Mouse (Mus musculus) brain, adult 2 months (tissue): ENCODE results near the gene Bbs9.

ENCODE experiments used
- DNase-seq: peaks from one replicate; pipeline ENCODE4 v3.0.0; 2011; ENCODE audit warnings: low read depth, low spot score

Bbs9 gene

GRCm38 (mm10) chr9:22468170-22468898 is 7.2 kb upstream of the Bbs9 start:
- DNase-seq = peak; percentile 88

- DNase-seq = no peak
Measured at GRCm38 (mm10) chr9:22468899-22469259, 6.6 kb upstream of the Bbs9 start.

GRCm38 (mm10) chr9:22469643-22470042 is 5.9 kb upstream of the Bbs9 start, which contains the start of gene Rp9:
Gene Rp9, minus strand, starts transcription at chr9:22469743.
- DNase-seq = no peak

GRCm38 (mm10) chr9:22476265-22476664 is 750 bp downstream of the Bbs9 start:
- peak; percentile 68 for DNase-seq

GRCm38 (mm10) chr9:22478946-22479345 is 3.4 kb downstream of the Bbs9 start:
- DNase-seq = no peak

GRCm38 (mm10) chr9:22483866-22484561 is 8.5 kb downstream of the Bbs9 start:
- peak; percentile 58 for DNase-seq

GRCm38 (mm10) chr9:22484562-22485308 is 9.2 kb downstream of the Bbs9 start:
- no peak for DNase-seq

- peak; percentile 16 for DNase-seq
Measured at GRCm38 (mm10) chr9:22486211-22486610, 10.7 kb downstream of the Bbs9 start.

- DNase-seq = no peak
Measured at GRCm38 (mm10) chr9:22488963-22489362, 13.4 kb downstream of the Bbs9 start.

GRCm38 (mm10) chr9:22494203-22494807 is 18.8 kb downstream of the Bbs9 start:
- peak; percentile 9 for DNase-seq

GRCm38 (mm10) chr9:22495133-22495532 is 19.6 kb downstream of the Bbs9 start:
- no peak for DNase-seq

- no peak for DNase-seq
Measured at GRCm38 (mm10) chr9:22497021-22497767, 21.7 kb downstream of the Bbs9 start.

- peak; percentile 46 for DNase-seq
Measured at GRCm38 (mm10) chr9:22502972-22503371, 27.5 kb downstream of the Bbs9 start.

GRCm38 (mm10) chr9:22503581-22503980 is 28.1 kb downstream of the Bbs9 start:
- no peak for DNase-seq

- no peak for DNase-seq
Measured at GRCm38 (mm10) chr9:22505574-22505973, 30.1 kb downstream of the Bbs9 start.

GRCm38 (mm10) chr9:22515076-22515475 is 39.6 kb downstream of the Bbs9 start:
- no peak for DNase-seq

- peak; percentile 71 for DNase-seq
Measured at GRCm38 (mm10) chr9:22518394-22519041, 43.0 kb downstream of the Bbs9 start.

GRCm38 (mm10) chr9:22523460-22523859 is 47.9 kb downstream of the Bbs9 start:
- DNase-seq = no peak

GRCm38 (mm10) chr9:22530734-22531489 is 55.4 kb downstream of the Bbs9 start:
- no peak for DNase-seq

GRCm38 (mm10) chr9:22532112-22532511 is 56.6 kb downstream of the Bbs9 start:
- no peak for DNase-seq
